Mouse (Mus musculus) lung, embryonic 14.5 days (tissue): ENCODE measurements at regions not wholly inside any gene's neighbourhood (a gene's known extent, or its start where the extent isn't known, plus 50 kb on each side); places are given as distances from the start of the nearest gene placed in this dataset.

Experiments used
- ATAC-seq: fragments of 200-750 bp; cut with Nextera tagmentation; 2 replicates; pipeline ENCODE4 v1.8.0; 2017; ENCODE audit warnings: mild to moderate bottlenecking, moderate TSS enrichment, moderate library complexity; ENCODE audit not compliant: insufficient read depth
- DNase-seq: peaks from one replicate; pipeline ENCODE4 v3.0.0-alpha.2; 2015
- H3K27ac ChIP-seq: fragments of 300-500 bp; sonication (generic); 2 replicates; pipeline ENCODE4 v1.5.1; 2014; ENCODE audit warnings: low read depth, mild to moderate bottlenecking, moderate library complexity
- H3K27me3 ChIP-seq: fragments of 300-500 bp; sonication (generic); 2 replicates; pipeline ENCODE4 v1.6.1; 2014; ENCODE audit warnings: low read length, control low read depth; ENCODE audit not compliant: insufficient read depth
- H3K36me3 ChIP-seq: fragments of 300-500 bp; sonication (generic); 2 replicates; pipeline ENCODE4 v1.6.1; 2014; ENCODE audit warnings: control low read depth; ENCODE audit not compliant: insufficient read depth
- H3K4me1 ChIP-seq: fragments of 300-500 bp; sonication (generic); 2 replicates; pipeline ENCODE4 v1.6.1; 2014; ENCODE audit warnings: antibody characterized with exemption, control low read depth; ENCODE audit not compliant: insufficient read depth
- H3K4me2 ChIP-seq: fragments of 300-500 bp; sonication (generic); 2 replicates; pipeline ENCODE4 v1.6.1; 2014; ENCODE audit warnings: mild to moderate bottlenecking
- H3K4me3 ChIP-seq: fragments of 300-500 bp; sonication (generic); 2 replicates; pipeline ENCODE4 v1.5.1; 2014; ENCODE audit warnings: low read depth, low read length
- H3K9ac ChIP-seq: fragments of 300-500 bp; sonication (generic); 2 replicates; pipeline ENCODE4 v1.6.1; 2014
- H3K9me3 ChIP-seq: fragments of 300-500 bp; sonication (generic); 2 replicates; pipeline ENCODE4 v1.6.1; 2016; ENCODE audit warnings: low read depth, low read length, control low read depth
- CTCF ChIP-seq: IDR thresholded peaks from 2 replicates; pipeline ENCODE4 v1.5.1; 2016; ENCODE audit warnings: antibody characterized with exemption, low read depth
- WGBS: fragments of 180-500 bp; shearing (Covaris S2); extraction: QIAGEN DNeasy Blood & Tissue Kit; methylation state at CpG from one replicate; pipeline ENCODE4 v1.1.7; 2014; 5-methylcytosine and 5-hydroxymethylcytosine counted together

- Histone ChIP-seq H3K27ac (no peak overlapping the region), H3K4me2 (no peak overlapping the region), H3K27me3 (no peaks in the 10 kb centered on the region), H3K4me3 (no peak overlapping the region), H3K9me3 (no peaks in the 10 kb centered on the region), H3K4me1 (no peaks in the 10 kb centered on the region), H3K9ac (no peak overlapping the region), H3K36me3 (no peaks in the 10 kb centered on the region)
- no peak for TF ChIP-seq CTCF
- WGBS: 66% methylated on average over 3 of the region's 3 CpGs
- DNase-seq (no peak), ATAC-seq (no peak)
Observed at GRCm38 (mm10) chr16:86768912-86769311, 585.1 kb upstream of the N6amt1 start.

DNA sequence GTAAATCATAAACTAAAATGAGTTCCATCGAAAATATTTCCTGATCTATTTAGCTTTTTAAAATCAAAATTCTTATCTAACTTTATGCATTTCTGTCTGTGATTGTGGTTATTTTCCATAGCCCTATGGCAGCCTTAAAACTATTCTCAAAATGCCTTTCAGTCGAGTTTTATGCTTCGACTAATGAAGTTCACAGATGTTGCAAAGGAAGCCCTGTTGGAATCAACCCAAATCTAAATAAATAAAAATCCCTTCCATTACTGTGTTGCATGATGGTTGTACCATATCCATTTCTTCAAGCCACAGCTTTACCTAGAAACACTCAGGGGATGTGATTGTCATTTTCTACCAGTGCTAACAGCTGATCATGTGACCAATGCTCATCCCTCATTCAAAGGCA is 585.6 kb upstream of the N6amt1 start:
- Histone ChIP-seq H3K4me3 (no peak overlapping the region), H3K4me2 (no peak overlapping the region), H3K27me3 (no peaks in the 10 kb centered on the region), H3K4me1 (no peaks in the 10 kb centered on the region), H3K27ac (no peak overlapping the region), H3K9ac (no peak overlapping the region), H3K36me3 (no peaks in the 10 kb centered on the region), H3K9me3 (no peaks in the 10 kb centered on the region)
- ATAC-seq: peak; percentile 31; the same call in 1 of the 2 replicates
- no peak for TF ChIP-seq CTCF
- DNase-seq: peak; percentile 67
- WGBS: 45% methylated on average over 3 of the region's 3 CpGs

- Histone ChIP-seq H3K4me1 (no peaks in the 10 kb centered on the region), H3K4me2 (no peak overlapping the region), H3K9me3 (no peaks in the 10 kb centered on the region), H3K9ac (no peak overlapping the region), H3K36me3 (no peaks in the 10 kb centered on the region), H3K27ac (no peak overlapping the region), H3K4me3 (no peak overlapping the region), H3K27me3 (no peaks in the 10 kb centered on the region)
- no peak for TF ChIP-seq CTCF
- WGBS: 64% methylated on average over 8 of the region's 8 CpGs
- DNase-seq: peak; percentile 39
- ATAC-seq: no peak
Observed at GRCm38 (mm10) chr16:86765974-86766373, 588.0 kb upstream of the N6amt1 start.

DNA sequence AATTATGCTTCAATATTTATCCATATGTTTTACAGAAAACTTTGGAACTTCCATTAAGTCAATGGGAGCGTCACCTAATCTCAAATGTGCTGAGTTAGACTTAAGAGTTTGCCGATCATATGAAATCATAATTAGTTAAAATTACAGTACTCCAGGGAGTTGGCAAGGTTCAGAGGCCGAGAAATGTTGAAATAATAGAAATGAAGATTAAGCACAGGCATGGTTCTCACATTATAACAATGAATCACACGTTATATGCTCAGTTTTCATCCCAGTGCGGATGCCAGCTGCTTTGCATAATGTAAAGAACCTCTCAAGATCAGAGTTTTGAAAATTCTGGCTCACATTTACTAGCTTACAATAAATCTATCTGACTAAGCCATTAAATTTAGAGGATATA is 612.7 kb upstream of the N6amt1 start:
- no peaks in the 10 kb centered on the region for H3K27me3 ChIP-seq
- no peak overlapping the region for H3K27ac ChIP-seq
- H3K9me3 ChIP-seq: no peaks in the 10 kb centered on the region
- 66% methylated on average over 5 of the region's 5 CpGs for WGBS
- H3K4me2 ChIP-seq: no peak overlapping the region
- H3K9ac ChIP-seq: no peak overlapping the region
- DNase-seq (no peak), ATAC-seq (no peak)
- H3K4me3 ChIP-seq: no peak overlapping the region
- TF ChIP-seq CTCF: no peak
- H3K4me1 ChIP-seq: no peaks in the 10 kb centered on the region
- H3K36me3 ChIP-seq: no peaks in the 10 kb centered on the region

DNA sequence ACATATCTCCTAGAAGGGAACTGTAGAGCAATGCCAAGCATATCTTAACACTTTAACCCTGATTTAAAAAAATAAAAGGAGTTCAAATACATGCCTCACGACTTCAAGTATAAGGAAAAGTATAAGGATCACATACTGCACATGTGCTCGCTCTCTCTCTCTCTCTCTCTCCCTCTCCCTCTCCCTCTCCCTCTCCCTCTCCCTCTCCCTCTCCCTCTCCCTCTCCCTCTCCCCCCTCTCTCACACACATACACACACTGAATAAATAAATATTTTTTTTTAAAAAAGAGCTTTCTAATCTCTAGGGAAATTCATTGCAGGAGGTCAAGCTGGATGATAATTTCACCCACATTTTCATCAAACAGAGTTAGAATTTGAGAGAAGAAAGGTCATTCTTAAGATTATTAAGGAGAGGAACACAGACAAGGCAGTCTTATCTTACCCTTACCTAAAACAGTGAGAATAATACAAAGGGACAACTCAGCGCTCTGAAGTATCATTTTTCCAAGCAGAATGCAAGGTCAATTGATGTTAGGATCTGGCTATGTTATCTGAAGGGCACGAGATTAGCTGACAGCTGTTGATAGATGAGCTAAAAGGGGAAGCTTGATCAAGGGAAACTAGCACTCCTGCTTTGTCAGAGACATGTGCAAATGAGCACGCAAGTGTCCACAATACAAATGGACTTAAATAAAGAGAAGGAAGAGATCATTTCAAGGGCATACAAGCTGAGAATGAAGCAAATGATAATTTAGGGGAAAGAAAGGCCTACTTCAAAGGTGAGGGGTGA is 634.8 kb upstream of the N6amt1 start:
- Histone ChIP-seq H3K27ac (no peak overlapping the region), H3K9ac (no peak overlapping the region), H3K9me3 (no peaks in the 10 kb centered on the region), H3K27me3 (no peaks in the 10 kb centered on the region), H3K4me3 (no peak overlapping the region), H3K4me1 (no peaks in the 10 kb centered on the region), H3K4me2 (no peak overlapping the region), H3K36me3 (no peaks in the 10 kb centered on the region)
- DNase-seq: peak; percentile 39
- no peak for TF ChIP-seq CTCF
- WGBS: 21% methylated on average over 5 of the region's 5 CpGs
- ATAC-seq: peak; percentile 58

GRCm38 (mm10) chr16:86718353-86718752 is 635.6 kb upstream of the N6amt1 start:
- H3K27me3 ChIP-seq: no peaks in the 10 kb centered on the region
- H3K9ac ChIP-seq: no peak overlapping the region
- H3K9me3 ChIP-seq: no peaks in the 10 kb centered on the region
- 24% methylated on average over 7 of the region's 7 CpGs for WGBS
- DNase-seq: peak; percentile 59
- H3K36me3 ChIP-seq: no peaks in the 10 kb centered on the region
- H3K4me1 ChIP-seq: no peaks in the 10 kb centered on the region
- H3K27ac ChIP-seq: no peak overlapping the region
- no peak for TF ChIP-seq CTCF
- no peak overlapping the region for H3K4me3 ChIP-seq
- peak; percentile 38 for ATAC-seq
- H3K4me2 ChIP-seq: no peak overlapping the region

DNA sequence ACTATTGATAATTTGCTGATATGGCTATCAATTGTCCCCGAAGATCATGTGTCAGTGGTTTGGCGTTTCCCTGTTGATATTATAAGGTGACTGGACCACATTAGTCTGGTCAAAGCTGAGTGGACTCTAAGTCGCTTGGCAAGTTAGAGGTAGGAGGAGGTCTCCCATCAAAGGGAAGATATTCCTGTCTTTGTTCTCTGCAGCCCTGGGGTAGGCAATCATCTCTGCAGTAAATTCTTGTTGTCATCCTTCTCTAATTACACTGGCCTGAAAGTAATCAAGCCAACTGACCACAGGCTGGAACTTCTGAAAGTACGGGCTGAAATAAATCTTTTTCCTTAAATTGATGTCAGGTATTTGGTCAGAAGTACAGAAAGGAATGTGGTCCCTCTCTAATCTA is 652.3 kb upstream of the N6amt1 start:
- WGBS: 50% methylated on average over 4 of the region's 4 CpGs
- H3K27me3 ChIP-seq: no peaks in the 10 kb centered on the region
- no peak for ATAC-seq

More for the DNA sequence above, 652.3 kb upstream of the N6amt1 start:
- no peak for TF ChIP-seq CTCF
- no peak for DNase-seq
- Histone ChIP-seq H3K4me1 (no peaks in the 10 kb centered on the region), H3K36me3 (no peaks in the 10 kb centered on the region), H3K4me3 (no peak overlapping the region), H3K4me2 (no peak overlapping the region), H3K9me3 (no peaks in the 10 kb centered on the region), H3K27ac (no peak overlapping the region), H3K9ac (no peak overlapping the region)
